Mouse (Mus musculus): ENCODE data around the gene Fry. TPM values are rescaled to one million over a fixed set of nuclear protein-coding genes. Genes with fewer than 3 reads are reported as not detected.
A peak's percentile ranks its signal among the peaks of the same experiment; 100 is the strongest.

Gene Fry
- total RNA-seq, 2 experiments from 2014 or later = 74.1 to 86.7 TPM

GRCm38 (mm10) chr5:150259191-150260053 lies 141.0 kb downstream of the Fry start:
- intact Hi-C loops (cut with DNase I; ENCODE audit: low total_unique reads) = loop anchor here (10.0 kb wide), 1 partner anchor 105 kb away; no protein-coding TSS in a partner anchor

GRCm38 (mm10) chr5:150260054-150260386 lies 141.6 kb downstream of the Fry start:
- no peak for DNase-seq
- intact Hi-C loops (cut with DNase I; ENCODE audit: low total_unique reads) = no loop called here

More at GRCm38 (mm10) chr5:150259191-150260053, 141.0 kb downstream of the Fry start:
- DNase-seq = peak; percentile 46

DNA sequence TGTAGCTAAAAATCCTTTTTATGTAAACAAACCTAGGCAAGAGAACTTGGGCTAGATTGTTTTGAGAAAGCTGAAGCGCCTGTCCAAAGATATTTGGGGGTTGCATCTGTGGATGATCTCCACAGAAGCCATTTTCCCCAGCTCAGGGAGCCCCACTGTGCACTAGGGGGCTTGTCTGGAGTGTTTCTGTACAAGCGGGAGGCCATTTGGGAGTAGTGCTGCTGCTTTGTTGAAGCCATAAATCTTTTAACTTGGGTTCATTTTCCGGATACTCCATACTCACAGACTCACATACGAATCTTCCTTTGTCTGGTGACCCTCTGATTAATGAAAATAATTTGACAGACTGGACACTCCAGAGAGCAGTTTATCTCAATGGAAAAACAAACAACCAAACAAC lies 142.9 kb downstream of the Fry start:
- intact Hi-C loops (cut with DNase I; ENCODE audit: low total_unique reads) = no loop called here
- DNase-seq = no peak

GRCm38 (mm10) chr5:150262046-150262716 lies 143.7 kb downstream of the Fry start:
- intact Hi-C loops (cut with DNase I; ENCODE audit: low total_unique reads) = no loop called here
- DNase-seq = no peak

- no peak for DNase-seq
- intact Hi-C loops (cut with DNase I; ENCODE audit: low total_unique reads) = no loop called here
These were observed 144.3 kb downstream of the Fry start for GRCm38 (mm10) chr5:150262717-150263103.

GRCm38 (mm10) chr5:150263162-150263561 lies 144.7 kb downstream of the Fry start:
- intact Hi-C loops (cut with DNase I; ENCODE audit: low total_unique reads) = no loop called here
- peak; percentile 25 for DNase-seq

DNA sequence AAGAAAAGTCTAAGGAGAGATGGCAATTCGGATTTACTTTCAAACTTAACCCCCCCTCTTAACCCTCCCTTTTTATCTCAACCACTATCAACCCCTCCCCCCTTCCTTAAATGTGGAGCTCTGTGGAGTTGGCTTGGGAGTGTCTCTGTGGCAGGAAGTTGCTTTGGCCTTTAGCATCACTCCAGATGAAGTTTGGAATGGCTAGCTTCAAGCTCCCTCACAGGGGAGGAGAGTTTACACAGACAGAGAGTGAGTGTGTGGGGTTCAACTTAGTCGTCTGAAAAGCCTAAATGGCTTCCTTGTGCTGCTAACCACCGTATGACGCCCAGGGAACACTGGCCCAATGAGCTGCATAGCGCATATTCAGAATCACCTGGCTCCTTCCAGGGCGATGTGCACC lies 145.2 kb downstream of the Fry start:
- intact Hi-C loops (cut with DNase I; ENCODE audit: low total_unique reads) = no loop called here
- DNase-seq = no peak

DNA sequence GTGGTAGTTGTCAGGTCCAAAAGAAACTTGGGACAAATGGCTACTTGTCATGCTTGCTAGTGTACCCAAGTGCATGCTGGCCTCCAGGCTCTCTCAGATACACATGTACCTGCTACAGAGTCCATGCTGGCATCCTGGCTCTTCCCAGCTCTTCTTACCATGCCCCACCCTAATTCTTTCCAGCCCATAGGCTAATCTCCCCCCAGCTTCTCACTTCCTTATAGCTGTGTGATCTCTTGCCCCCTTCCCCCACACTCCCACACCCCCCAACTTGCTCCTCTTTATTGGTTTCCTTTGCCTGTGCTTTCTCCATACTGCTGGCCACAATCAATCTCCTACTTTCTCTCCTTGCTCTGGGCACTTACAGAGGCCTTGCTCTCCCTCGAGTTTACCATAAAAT lies 146.6 kb downstream of the Fry start:
- intact Hi-C loops (cut with DNase I; ENCODE audit: low total_unique reads) = no loop called here

GRCm38 (mm10) chr5:150265953-150266352 lies 147.5 kb downstream of the Fry start:
- DNase-seq = no peak
- intact Hi-C loops (cut with DNase I; ENCODE audit: low total_unique reads) = no loop called here

More for the DNA sequence above, 146.6 kb downstream of the Fry start:
- DNase-seq = no peak

DNA sequence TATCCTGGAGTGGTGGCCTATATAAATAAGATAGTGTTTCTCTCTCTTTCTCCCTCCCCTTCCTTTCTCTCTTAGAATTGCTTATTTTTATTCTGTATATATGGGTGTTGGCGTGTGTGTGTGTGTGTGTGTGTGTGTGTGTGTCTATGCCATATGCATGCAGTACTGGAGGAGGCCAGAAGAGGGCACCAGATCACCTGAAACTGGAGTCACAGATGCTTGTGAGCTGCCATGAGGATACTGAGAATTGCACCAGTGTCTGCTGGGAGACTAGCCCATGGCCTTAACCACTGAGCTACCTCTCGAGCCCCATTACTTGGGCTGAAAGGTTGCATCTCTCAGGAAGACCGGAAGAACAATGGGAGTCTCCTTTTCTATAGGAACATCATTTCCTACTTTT lies 149.8 kb downstream of the Fry start:
- no peak for DNase-seq
- intact Hi-C loops (cut with DNase I; ENCODE audit: low total_unique reads) = no loop called here

GRCm38 (mm10) chr5:150270468-150270867 lies 152.0 kb downstream of the Fry start:
- intact Hi-C loops (cut with DNase I; ENCODE audit: low total_unique reads) = no loop called here
- DNase-seq = no peak

GRCm38 (mm10) chr5:150272173-150272572 lies 153.7 kb downstream of the Fry start:
- no peak for DNase-seq
- intact Hi-C loops (cut with DNase I; ENCODE audit: low total_unique reads) = no loop called here

- DNase-seq = no peak
- intact Hi-C loops (cut with DNase I; ENCODE audit: low total_unique reads) = no loop called here
These were observed 156.9 kb downstream of the Fry start for GRCm38 (mm10) chr5:150275314-150275713.

- intact Hi-C loops (cut with DNase I; ENCODE audit: low total_unique reads) = no loop called here
- no peak for DNase-seq
These were observed 158.2 kb downstream of the Fry start for GRCm38 (mm10) chr5:150276611-150277010.

GRCm38 (mm10) chr5:150279387-150279786 lies 160.9 kb downstream of the Fry start:
- intact Hi-C loops (cut with DNase I; ENCODE audit: low total_unique reads) = no loop called here
- DNase-seq = no peak

DNA sequence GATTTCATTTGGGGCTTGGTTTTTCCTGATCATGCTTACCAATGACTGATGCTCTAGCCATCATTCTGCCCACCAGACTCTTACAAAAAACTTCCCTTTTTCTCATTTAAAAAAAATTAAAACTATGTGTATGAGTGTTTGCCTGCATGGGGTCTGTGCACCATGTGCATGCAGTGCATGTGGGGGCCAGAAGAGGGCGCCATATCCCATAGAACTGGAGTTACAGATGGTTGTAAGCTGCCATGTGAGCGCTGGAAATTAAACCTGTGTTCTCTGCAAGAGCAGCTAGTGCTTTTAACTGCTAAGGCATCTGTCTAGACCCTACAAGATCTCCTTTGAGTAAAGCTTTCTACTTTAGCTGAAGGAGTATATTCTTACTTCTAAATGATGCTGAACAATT lies 162.6 kb downstream of the Fry start:
- DNase-seq = no peak
- intact Hi-C loops (cut with DNase I; ENCODE audit: low total_unique reads) = no loop called here

- no peak for DNase-seq
- intact Hi-C loops (cut with DNase I; ENCODE audit: low total_unique reads) = no loop called here
These were observed 163.6 kb downstream of the Fry start for GRCm38 (mm10) chr5:150282091-150282490.

GRCm38 (mm10) chr5:150287949-150288348 lies 169.5 kb downstream of the Fry start:
- DNase-seq = no peak
- intact Hi-C loops (cut with DNase I; ENCODE audit: low total_unique reads) = no loop called here

DNA sequence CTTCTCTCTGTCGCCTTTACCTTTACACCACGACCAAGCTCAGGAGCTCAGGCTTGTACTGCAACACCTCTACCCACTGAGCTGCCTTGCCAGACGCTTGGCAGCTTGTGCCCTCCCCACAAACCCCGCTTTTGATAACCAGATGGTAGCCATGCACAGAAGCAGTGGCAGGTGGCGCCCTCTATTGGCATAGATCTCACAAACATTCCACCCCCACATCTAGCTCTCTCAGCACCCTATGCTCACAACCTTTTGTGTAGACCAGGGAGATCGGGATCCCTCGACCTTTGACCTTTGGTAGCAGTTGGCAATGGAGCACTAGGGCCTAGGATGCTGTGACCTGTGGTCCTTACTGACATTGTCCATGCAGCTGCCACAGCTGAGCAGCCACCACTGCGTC lies 171.2 kb downstream of the Fry start:
- intact Hi-C loops (cut with DNase I; ENCODE audit: low total_unique reads) = no loop called here
- DNase-seq = peak; percentile 20

- DNase-seq = no peak
- intact Hi-C loops (cut with DNase I; ENCODE audit: low total_unique reads) = no loop called here
These were observed 172.2 kb downstream of the Fry start for GRCm38 (mm10) chr5:150290494-150291199.

Measured in gastrocnemius, postnatal 14 days (tissue).